Mouse (Mus musculus) gastrocnemius, adult 2 months (tissue): ENCODE data around the gene Cmss1. TPM values are rescaled to one million over a fixed set of nuclear protein-coding genes. Genes with fewer than 3 reads are reported as not detected.

Experiments
- DNase-seq: peaks from one replicate; pipeline ENCODE4 v3.0.0; 2022
- H3K27ac ChIP-seq: fragments of 200-600 bp; 2 replicates; pipeline ENCODE4 v1.8.1; 2022; ENCODE audit warnings: mild to moderate bottlenecking
- H3K4me3 ChIP-seq: fragments of 200-600 bp; 2 replicates; pipeline ENCODE4 v1.8.1; 2022; ENCODE audit warnings: mild to moderate bottlenecking, moderate library complexity
- CTCF ChIP-seq: fragments of 200-600 bp; IDR thresholded peaks from 2 replicates; pipeline ENCODE4 v1.8.1; 2022; ENCODE audit warnings: antibody characterized with exemption, mild to moderate bottlenecking, moderate library complexity
- intact Hi-C: fragments of 180-260 bp; cut with DNase I; formaldehyde crosslinking; loops from one replicate; pipeline ENCODE4 v1.15.1; 2025
- total RNA-seq, 2 experiments: library from RNA; stranded (reverse); gene quantifications; 2 replicates each; pipeline ENCODE4 v1.2.3; 2021

The Cmss1 gene
- total RNA-seq, 2 experiments from 2014 or later, result 33.0 to 44.0 TPM

GRCm38 (mm10) chr16:57369846-57370496 lies 236.7 kb downstream of the Cmss1 start:
- TF ChIP-seq CTCF, result no peak
- DNase-seq, result peak; percentile 79
- intact Hi-C loops, result no loop called here
- Histone ChIP-seq H3K4me3 (no peak overlapping the region), H3K27ac (peak overlapping the region; percentile 92)

- peak; percentile 43 for DNase-seq
These were observed 239.5 kb downstream of the Cmss1 start for GRCm38 (mm10) chr16:57366941-57367694.

GRCm38 (mm10) chr16:57366141-57366540 lies 240.5 kb downstream of the Cmss1 start:
- H3K27ac ChIP-seq, result peak overlapping the region; percentile 92
- H3K4me3 ChIP-seq, result peak overlapping the region; percentile 50
- TF ChIP-seq CTCF, result no peak
- intact Hi-C loops, result no loop called here
- peak; percentile 59 for DNase-seq

More at GRCm38 (mm10) chr16:57366941-57367694, 239.5 kb downstream of the Cmss1 start:
- intact Hi-C loops, result no loop called here
- TF ChIP-seq CTCF, result no peak
- peak overlapping the region; percentile 92 for H3K27ac ChIP-seq
- H3K4me3 ChIP-seq, result peak overlapping the region; percentile 50

GRCm38 (mm10) chr16:57364498-57364897 lies 242.2 kb downstream of the Cmss1 start:
- TF ChIP-seq CTCF, result no peak
- Histone ChIP-seq H3K4me3 (no peak overlapping the region), H3K27ac (peak overlapping the region; percentile 80)
- intact Hi-C loops, result loop anchor here (5.0 kb wide), 1 partner anchor 33 kb away; no protein-coding TSS in a partner anchor
- DNase-seq, result no peak

- peak; percentile 70 for TF ChIP-seq CTCF
- Histone ChIP-seq H3K4me3 (peak overlapping the region; percentile 54), H3K27ac (peak overlapping the region; percentile 80)
- intact Hi-C loops, result loop anchor here (5.0 kb wide), 1 partner anchor 34 kb away; no protein-coding TSS in a partner anchor
- DNase-seq, result peak; percentile 81
These were observed 243.8 kb downstream of the Cmss1 start for GRCm38 (mm10) chr16:57362679-57363401.

- intact Hi-C loops, result loop anchor here (5.0 kb wide), 1 partner anchor 37 kb away; no protein-coding TSS in a partner anchor
- no peak for DNase-seq
These were observed 245.9 kb downstream of the Cmss1 start for GRCm38 (mm10) chr16:57360785-57361184.

GRCm38 (mm10) chr16:57359251-57359650 lies 247.4 kb downstream of the Cmss1 start:
- TF ChIP-seq CTCF, result no peak
- DNase-seq, result no peak
- Histone ChIP-seq H3K27ac (peak overlapping the region; percentile 64), H3K4me3 (no peak overlapping the region)
- intact Hi-C loops, result loop anchor here (10.0 kb wide), 1 partner anchor 116 kb away; no protein-coding TSS in a partner anchor

More at GRCm38 (mm10) chr16:57360785-57361184, 245.9 kb downstream of the Cmss1 start:
- TF ChIP-seq CTCF, result no peak
- Histone ChIP-seq H3K27ac (peak overlapping the region; percentile 64), H3K4me3 (0 out of 2 replicates have a peak overlapping the region, but pooled peaks have one; percentile 3)

- H3K27ac ChIP-seq, result peak overlapping the region; percentile 97
- intact Hi-C loops, result loop anchor here (10.0 kb wide), 1 partner anchor 118 kb away; no protein-coding TSS in a partner anchor
- TF ChIP-seq CTCF, result no peak
- H3K4me3 ChIP-seq, result peak overlapping the region; percentile 72
- DNase-seq, result peak; percentile 85
These were observed 249.7 kb downstream of the Cmss1 start for GRCm38 (mm10) chr16:57357011-57357410.

GRCm38 (mm10) chr16:57356454-57356853 lies 250.2 kb downstream of the Cmss1 start:
- no peak for DNase-seq
- intact Hi-C loops, result loop anchor here (10.0 kb wide), 1 partner anchor 118 kb away; no protein-coding TSS in a partner anchor
- H3K4me3 ChIP-seq, result peak overlapping the region; percentile 72
- TF ChIP-seq CTCF, result no peak
- H3K27ac ChIP-seq, result peak overlapping the region; percentile 97

- no peak for TF ChIP-seq CTCF
- peak; percentile 62 for DNase-seq
- intact Hi-C loops, result loop anchor here (10.0 kb wide), 1 partner anchor 121 kb away; no protein-coding TSS in a partner anchor
- peak overlapping the region; percentile 97 for H3K27ac ChIP-seq
- peak overlapping the region; percentile 72 for H3K4me3 ChIP-seq
These were observed 252.7 kb downstream of the Cmss1 start for GRCm38 (mm10) chr16:57353932-57354331.

GRCm38 (mm10) chr16:57353166-57353721 lies 253.4 kb downstream of the Cmss1 start:
- no peak for TF ChIP-seq CTCF
- peak; percentile 42 for DNase-seq
- Histone ChIP-seq H3K27ac (peak overlapping the region; percentile 97), H3K4me3 (peak overlapping the region; percentile 72)
- intact Hi-C loops, result loop anchor here (10.0 kb wide), 1 partner anchor 122 kb away; no protein-coding TSS in a partner anchor

- DNase-seq, result peak; percentile 62
- intact Hi-C loops, result loop anchor here (10.0 kb wide), 1 partner anchor 122 kb away; no protein-coding TSS in a partner anchor
- no peak for TF ChIP-seq CTCF
- H3K4me3 ChIP-seq, result peak within 1 kb of the TSS; percentile 72
- H3K27ac ChIP-seq, result peak within 1 kb of the TSS; percentile 97
These were observed 253.9 kb downstream of the Cmss1 start, which contains the start of gene Filip1l for GRCm38 (mm10) chr16:57352751-57353150. Gene Filip1l, plus strand, starts transcription at chr16:57353093.
